Mouse (Mus musculus) limb, embryonic 14.5 days (tissue): ENCODE data around the gene Adamtsl1. TPM values are rescaled to one million over a fixed set of nuclear protein-coding genes. Genes with fewer than 3 reads are reported as not detected.
A peak's percentile ranks its signal among the peaks of the same experiment; 100 is the strongest.

Experiments used
- ATAC-seq: fragments of 200-750 bp; cut with Nextera tagmentation; 2 replicates; pipeline ENCODE4 v1.8.0; 2017; ENCODE audit warnings: low read depth, moderate number of reproducible peaks, moderate TSS enrichment; ENCODE audit not compliant: low FRiP score
- DNase-seq: peaks from one replicate; pipeline ENCODE4 v3.0.0-alpha.2; 2015; ENCODE audit warnings: low spot score
- H3K27ac ChIP-seq: fragments of 300-500 bp; sonication (generic); replicated peaks from 2 replicates; pipeline ENCODE4 v1.5.1; 2014; ENCODE audit warnings: low read depth, mild to moderate bottlenecking, low read length, moderate library complexity, mixed read lengths
- H3K27me3 ChIP-seq: fragments of 300-500 bp; sonication (generic); 2 replicates; pipeline ENCODE4 v1.6.1; 2014; ENCODE audit warnings: low read length, mixed read lengths; ENCODE audit not compliant: control insufficient read depth, insufficient read depth
- H3K36me3 ChIP-seq: fragments of 300-500 bp; sonication (generic); 2 replicates; pipeline ENCODE4 v1.6.1; 2014; ENCODE audit warnings: mild to moderate bottlenecking, low read length, moderate library complexity, mixed read lengths; ENCODE audit not compliant: control insufficient read depth, insufficient read depth
- H3K4me1 ChIP-seq: fragments of 300-500 bp; sonication (generic); 2 replicates; pipeline ENCODE4 v1.6.1; 2014; ENCODE audit warnings: antibody characterized with exemption, low read length, mixed read lengths; ENCODE audit not compliant: control insufficient read depth, insufficient read depth
- H3K4me2 ChIP-seq: fragments of 300-500 bp; sonication (generic); replicated peaks from 2 replicates; pipeline ENCODE4 v1.6.1; 2014; ENCODE audit warnings: low read depth, mild to moderate bottlenecking, low read length, moderate library complexity; ENCODE audit not compliant: severe bottlenecking
- H3K4me3 ChIP-seq: fragments of 300-500 bp; sonication (generic); replicated peaks from 2 replicates; pipeline ENCODE4 v1.5.1; 2014; ENCODE audit warnings: low read length
- H3K9ac ChIP-seq: fragments of 300-500 bp; sonication (generic); 2 replicates; pipeline ENCODE4 v1.6.1; 2014; ENCODE audit warnings: mild to moderate bottlenecking, low read depth, low read length, moderate library complexity; ENCODE audit not compliant: severe bottlenecking
- H3K9me3 ChIP-seq: fragments of 300-500 bp; sonication (generic); 2 replicates; pipeline ENCODE4 v1.6.1; 2016; ENCODE audit warnings: low read length; ENCODE audit not compliant: control insufficient read depth
- POLR2A ChIP-seq: fragments of 200-500 bp; IDR thresholded peaks from 2 replicates; pipeline ENCODE4 v1.8.0; 2012; ENCODE audit warnings: inconsistent platforms, mild to moderate bottlenecking, moderate library complexity, borderline replicate concordance; ENCODE audit not compliant: insufficient read depth, insufficient read length; ENCODE audit errors: extremely low read depth
- WGBS: fragments of 180-500 bp; shearing (Covaris S2); extraction: QIAGEN DNeasy Blood & Tissue Kit; methylation state at CpG from one replicate; pipeline ENCODE4 v1.1.7; 2014; 5-methylcytosine and 5-hydroxymethylcytosine counted together
- polyA plus RNA-seq, 2 experiments: library from polyadenylated mRNA; depleted of rRNA in 1 of 2; stranded (reverse) in 1 of 2; unstranded in 1 of 2; fragments of >200 nt; fragmentation: Nextera tagmentation in 1 of 2; extraction: Ambion mirVana in 1 of 2; gene quantifications; 2 replicates each; pipeline versions ENCODE4 v1.2.1 to v1.2.3; 2012 to 2014

Gene Adamtsl1
- polyA plus RNA-seq, 2 experiments, result 22.9 to 47.5 TPM

DNA sequence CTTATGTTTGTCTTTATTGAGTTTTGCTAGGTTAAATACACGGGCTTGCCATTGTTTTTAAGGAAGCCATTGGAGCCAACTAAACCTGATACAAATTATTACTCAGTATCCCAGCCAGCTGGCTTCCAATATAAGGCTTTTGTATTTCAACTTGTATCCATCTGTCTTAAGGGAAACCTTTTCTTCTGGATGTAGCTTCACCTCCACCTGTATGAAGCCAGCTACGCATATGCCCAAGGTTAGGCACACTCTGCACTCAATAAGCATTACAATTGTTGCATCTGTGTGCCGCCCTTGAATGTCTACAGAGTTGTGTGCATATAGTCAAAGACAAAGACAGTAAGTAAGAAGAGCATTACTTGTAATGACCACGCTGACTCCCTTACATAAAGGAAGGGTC lies 835.4 kb downstream of the Adamtsl1 start:
- H3K36me3 ChIP-seq, result peaks cover 4% of the 10 kb centered on the region; the same call in 1 of the 2 replicates
- WGBS, result 85% methylated on average over 4 of the region's 4 CpGs
- ATAC-seq (no peak), DNase-seq (no peak)
- H3K9me3 ChIP-seq, result no peaks in the 10 kb centered on the region
- no peak for TF ChIP-seq POLR2A
- no peak overlapping the region for H3K9ac ChIP-seq
- peaks cover 12% of the 10 kb centered on the region for H3K4me1 ChIP-seq
- H3K27ac ChIP-seq, result no peak overlapping the region
- no peak overlapping the region for H3K4me3 ChIP-seq
- H3K4me2 ChIP-seq, result no peak overlapping the region
- H3K27me3 ChIP-seq, result no peaks in the 10 kb centered on the region

DNA sequence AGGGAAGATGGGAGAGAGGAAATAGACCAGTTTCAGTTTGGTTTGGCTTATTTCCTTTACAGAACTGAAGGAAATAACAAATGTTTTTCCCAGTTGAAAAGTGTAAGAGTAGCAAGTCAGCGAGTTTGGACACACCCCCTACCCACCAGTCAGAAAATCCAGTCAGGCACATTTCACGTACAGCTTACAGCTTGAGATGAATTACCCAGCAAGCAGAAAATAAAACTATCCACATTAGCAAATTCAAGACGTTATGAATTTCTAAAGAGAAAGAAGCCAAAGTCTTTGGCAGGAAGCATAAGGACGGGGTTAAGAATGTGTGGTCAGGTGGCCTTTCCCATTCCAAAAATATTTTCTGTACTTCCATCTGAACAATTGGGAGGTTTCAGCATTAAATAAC lies 838.1 kb downstream of the Adamtsl1 start:
- H3K9me3 ChIP-seq, result no peaks in the 10 kb centered on the region
- H3K4me3 ChIP-seq, result no peak overlapping the region
- H3K4me1 ChIP-seq, result peaks cover 12% of the 10 kb centered on the region
- DNase-seq (peak; percentile 20), ATAC-seq (no peak)
- H3K27ac ChIP-seq, result 0 out of 2 replicates have a peak overlapping the region, but pooled peaks have one; percentile 8
- peaks cover 4% of the 10 kb centered on the region; the same call in 1 of the 2 replicates for H3K36me3 ChIP-seq
- TF ChIP-seq POLR2A, result no peak
- H3K27me3 ChIP-seq, result no peaks in the 10 kb centered on the region
- WGBS, result 56% methylated on average over 4 of the region's 4 CpGs
- no peak overlapping the region for H3K4me2 ChIP-seq
- no peak overlapping the region for H3K9ac ChIP-seq

DNA sequence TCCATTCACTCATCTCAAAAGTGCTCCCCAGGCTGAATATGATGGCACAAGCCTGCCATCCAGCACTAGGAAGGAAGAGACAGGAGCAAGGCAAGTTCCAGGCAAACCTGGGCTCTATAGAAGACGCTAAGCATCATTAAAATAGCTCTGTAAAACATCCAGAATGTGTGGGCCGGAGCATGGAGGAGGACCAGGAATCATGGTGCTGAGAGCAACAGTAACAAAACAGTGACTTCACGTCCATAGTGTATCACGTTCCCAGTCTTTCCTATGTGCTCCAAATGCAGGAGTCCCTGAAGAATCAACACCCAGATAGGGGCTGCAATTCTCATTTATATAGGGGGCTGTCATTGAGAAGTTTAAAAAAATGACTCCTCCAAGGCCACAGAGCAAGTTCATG lies 839.6 kb downstream of the Adamtsl1 start:
- no peak overlapping the region for H3K4me3 ChIP-seq
- ATAC-seq (no peak), DNase-seq (no peak)
- WGBS, result 75% methylated on average over 4 of the region's 4 CpGs
- H3K4me2 ChIP-seq, result no peak overlapping the region
- H3K4me1 ChIP-seq, result peaks cover 12% of the 10 kb centered on the region
- H3K27me3 ChIP-seq, result no peaks in the 10 kb centered on the region
- no peak overlapping the region for H3K27ac ChIP-seq
- no peak for TF ChIP-seq POLR2A
- H3K9me3 ChIP-seq, result no peaks in the 10 kb centered on the region
- H3K36me3 ChIP-seq, result no peaks in the 10 kb centered on the region
- H3K9ac ChIP-seq, result no peak overlapping the region

DNA sequence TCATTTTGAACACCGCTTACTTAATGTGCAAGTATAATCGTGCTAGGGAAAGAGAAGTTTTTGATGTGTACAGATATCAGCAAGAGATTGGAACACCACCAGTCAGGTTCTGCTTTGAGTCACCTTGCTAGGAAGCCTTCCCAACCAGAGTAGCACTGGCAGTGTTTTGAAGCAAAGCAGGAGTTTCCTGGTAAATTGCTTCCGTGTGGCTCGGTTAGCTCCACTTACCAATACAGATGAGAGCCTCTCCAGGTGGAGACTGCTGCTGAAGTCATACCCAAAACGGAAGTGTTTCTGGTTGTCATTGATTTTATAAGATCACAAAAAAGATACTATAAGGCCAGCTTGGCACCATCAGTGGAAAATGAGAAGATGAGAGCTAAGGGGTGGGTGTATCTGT lies 845.4 kb downstream of the Adamtsl1 start:
- Histone ChIP-seq H3K27ac (no peak overlapping the region), H3K4me1 (no peaks in the 10 kb centered on the region), H3K27me3 (no peaks in the 10 kb centered on the region), H3K4me2 (no peak overlapping the region), H3K36me3 (no peaks in the 10 kb centered on the region), H3K4me3 (no peak overlapping the region), H3K9me3 (no peaks in the 10 kb centered on the region), H3K9ac (no peak overlapping the region)
- DNase-seq (peak; percentile 34), ATAC-seq (no peak)
- TF ChIP-seq POLR2A, result no peak
- WGBS, result 54% methylated on average over 5 of the region's 5 CpGs

DNA sequence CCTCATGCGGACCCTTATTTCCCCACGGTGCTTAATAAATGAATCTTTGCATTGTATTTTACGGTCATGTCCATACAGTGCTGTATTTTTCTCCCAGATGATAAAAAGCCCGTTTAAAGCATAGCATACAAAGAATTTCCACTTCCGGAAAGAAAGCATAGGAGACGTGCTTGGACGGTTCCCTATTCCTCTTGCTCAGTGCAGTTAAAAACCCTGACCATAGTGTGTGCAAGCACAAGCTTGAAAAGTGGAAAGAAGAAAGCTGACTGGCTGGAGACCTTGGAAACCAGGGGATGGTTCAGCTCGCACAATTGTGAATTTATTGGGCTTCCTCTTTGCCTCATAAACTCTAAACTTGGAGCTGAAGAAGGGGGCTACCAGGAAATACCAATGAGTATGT lies 855.1 kb downstream of the Adamtsl1 start:
- Histone ChIP-seq H3K4me1 (peaks cover 33% of the 10 kb centered on the region), H3K27me3 (no peaks in the 10 kb centered on the region), H3K27ac (no peak overlapping the region), H3K9me3 (no peaks in the 10 kb centered on the region), H3K36me3 (peaks cover 3% of the 10 kb centered on the region; the same call in 1 of the 2 replicates), H3K9ac (no peak overlapping the region), H3K4me3 (no peak overlapping the region), H3K4me2 (no peak overlapping the region; the same call in 1 of the 2 replicates)
- ATAC-seq (peak; percentile 66), DNase-seq (peak; percentile 61)
- TF ChIP-seq POLR2A, result no peak
- 24% methylated on average over 8 of the region's 8 CpGs for WGBS

DNA sequence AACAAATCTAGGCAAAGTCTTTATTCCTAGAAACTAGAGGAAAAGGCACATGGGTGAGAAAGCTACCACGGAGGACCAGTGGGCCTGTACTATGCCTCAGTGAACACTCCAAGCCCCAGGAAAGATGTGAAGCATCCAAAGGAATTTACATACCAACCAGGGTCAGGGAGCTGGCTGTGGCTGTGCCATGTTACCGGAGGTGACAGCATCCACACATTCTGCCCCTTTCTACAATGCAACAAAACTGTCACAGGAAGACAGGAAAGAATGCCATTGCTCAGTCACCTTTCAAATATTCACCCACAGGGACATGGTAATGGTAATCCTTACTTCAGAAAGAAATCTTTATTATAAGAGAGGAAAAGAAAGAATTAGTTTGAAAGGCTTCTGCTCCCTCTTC lies 859.2 kb downstream of the Adamtsl1 start:
- Histone ChIP-seq H3K27ac (no peak overlapping the region), H3K36me3 (peaks cover 8% of the 10 kb centered on the region), H3K4me3 (no peak overlapping the region), H3K4me1 (peaks cover 26% of the 10 kb centered on the region), H3K9me3 (no peaks in the 10 kb centered on the region), H3K9ac (no peak overlapping the region), H3K27me3 (no peaks in the 10 kb centered on the region), H3K4me2 (no peak overlapping the region)
- TF ChIP-seq POLR2A, result no peak
- no peak for ATAC-seq
- DNase-seq, result no peak
- WGBS, result 78% methylated on average over 2 of the region's 2 CpGs
